Mouse (Mus musculus) kidney, postnatal 36 days (tissue): Measurements from ENCODE around the gene Parp4.

ENCODE experiments used
- DNase-seq, 2 experiments: peaks; one replicate each; pipeline ENCODE4 v3.0.0; 2021 to 2022; ENCODE audit warnings: mixed read lengths in 2 of 2

Parp4 gene

GRCm38 (mm10) chr14:56617470-56617869 is 42.1 kb downstream of the Parp4 start:
- DNase-seq: no peak

GRCm38 (mm10) chr14:56620425-56620824 is 45.0 kb downstream of the Parp4 start:
- DNase-seq: no peak

- no peak for DNase-seq
These were observed 50.8 kb downstream of the Parp4 start for GRCm38 (mm10) chr14:56626202-56626601.

- DNase-seq: no peak
These were observed 52.9 kb downstream of the Parp4 start for GRCm38 (mm10) chr14:56628336-56628735.

GRCm38 (mm10) chr14:56631109-56631508 is 55.7 kb downstream of the Parp4 start:
- DNase-seq: no peak

- no peak for DNase-seq
These were observed 71.8 kb downstream of the Parp4 start for GRCm38 (mm10) chr14:56647206-56647605.

GRCm38 (mm10) chr14:56649448-56649847 is 74.0 kb downstream of the Parp4 start:
- DNase-seq: no peak

GRCm38 (mm10) chr14:56665651-56666050 is 90.2 kb downstream of the Parp4 start:
- DNase-seq: peak; percentile 6 to 12

- DNase-seq: no peak
These were observed 91.5 kb downstream of the Parp4 start for GRCm38 (mm10) chr14:56666909-56667308.

- DNase-seq: peak; percentile 99
These were observed 92.8 kb downstream of the Parp4 start, which contains the start of gene Mphosph8 for GRCm38 (mm10) chr14:56667969-56668802. Mphosph8 (plus strand) TSS chr14:56668248.

- no peak for DNase-seq
These were observed 93.7 kb downstream of the Parp4 start for GRCm38 (mm10) chr14:56669046-56669620.

- peak; percentile 7 to 35 for DNase-seq
These were observed 110.0 kb downstream of the Parp4 start for GRCm38 (mm10) chr14:56685426-56685825.

GRCm38 (mm10) chr14:56689116-56689515 is 113.7 kb downstream of the Parp4 start:
- no peak for DNase-seq

GRCm38 (mm10) chr14:56689766-56690165 is 114.3 kb downstream of the Parp4 start:
- DNase-seq: no peak

GRCm38 (mm10) chr14:56695495-56695894 is 120.1 kb downstream of the Parp4 start:
- DNase-seq: no peak

- DNase-seq: no peak
These were observed 122.4 kb downstream of the Parp4 start for GRCm38 (mm10) chr14:56697836-56698235.

- no peak for DNase-seq
These were observed 127.2 kb downstream of the Parp4 start for GRCm38 (mm10) chr14:56702644-56703043.

GRCm38 (mm10) chr14:56705687-56706086 is 130.3 kb downstream of the Parp4 start:
- peak in 1 of 2 experiments; percentile 8 for DNase-seq
